Mouse (Mus musculus) erythroid progenitor cell, adult 5-6 weeks (primary cell): ENCODE results near the gene Hps3. TPM values are rescaled to one million over a fixed set of nuclear protein-coding genes. Genes with fewer than 3 reads are reported as not detected.
"Not testable (repeated sequence)": the region's sequence is repeated elsewhere in the genome, so short reads cannot be mapped to it uniquely, and the experiment has no call there.

Source experiments
- ATAC-seq: replicated peaks from 2 replicates; pipeline ENCODE4 v1.8.0; 2016; ENCODE audit warnings: moderate number of reproducible peaks, mild to moderate bottlenecking, moderate TSS enrichment, inconsistent platforms; ENCODE audit not compliant: poor library complexity, low FRiP score, severe bottlenecking
- total RNA-seq, 2 experiments: library from RNA; stranded (forward) in 1 of 2; stranded (reverse) in 1 of 2; fragments of 150-400 nt in 1 of 2; fragments of 186-747, 209-891 nt in 1 of 2; gene quantifications; 2 replicates each; pipeline versions ENCODE4 v1.2.3 to v1.2.4; 2015 to 2017; ENCODE audit warnings: low replicate concordance in 2 of 2

The Hps3 gene
- 15.1 and 20.9 TPM in 2 replicates for total RNA-seq (2015; ENCODE audit: low replicate concordance)
- total RNA-seq (2017; ENCODE audit: low replicate concordance) = 7.7 and 9.1 TPM in 2 replicates

- peak; percentile 98 for ATAC-seq
These were observed at the start of gene Hps3 for GRCm38 (mm10) chr3:20034719-20035404. Hps3 (minus strand) TSS chr3:20035315.

DNA sequence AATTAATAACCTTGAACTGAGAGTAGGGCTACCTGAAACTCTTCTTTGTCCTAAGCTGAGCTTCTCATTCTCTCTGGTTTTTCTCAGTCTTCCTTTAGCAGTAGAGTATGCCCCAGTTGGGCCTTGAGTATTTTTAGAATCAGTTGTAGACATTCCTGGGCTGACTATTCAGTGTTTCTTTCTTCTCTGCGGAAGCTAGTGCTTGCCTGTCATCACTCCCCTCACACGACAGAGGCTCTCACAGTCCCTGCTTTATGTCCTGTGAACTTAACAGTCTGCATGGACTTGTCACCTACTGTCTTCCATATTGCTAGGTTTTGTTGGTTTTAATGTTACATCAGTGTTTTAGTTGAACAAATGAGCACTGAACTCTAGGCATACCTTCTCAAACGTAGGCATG lies 47.0 kb upstream of the Hps3 start:
- ATAC-seq = no peak

DNA sequence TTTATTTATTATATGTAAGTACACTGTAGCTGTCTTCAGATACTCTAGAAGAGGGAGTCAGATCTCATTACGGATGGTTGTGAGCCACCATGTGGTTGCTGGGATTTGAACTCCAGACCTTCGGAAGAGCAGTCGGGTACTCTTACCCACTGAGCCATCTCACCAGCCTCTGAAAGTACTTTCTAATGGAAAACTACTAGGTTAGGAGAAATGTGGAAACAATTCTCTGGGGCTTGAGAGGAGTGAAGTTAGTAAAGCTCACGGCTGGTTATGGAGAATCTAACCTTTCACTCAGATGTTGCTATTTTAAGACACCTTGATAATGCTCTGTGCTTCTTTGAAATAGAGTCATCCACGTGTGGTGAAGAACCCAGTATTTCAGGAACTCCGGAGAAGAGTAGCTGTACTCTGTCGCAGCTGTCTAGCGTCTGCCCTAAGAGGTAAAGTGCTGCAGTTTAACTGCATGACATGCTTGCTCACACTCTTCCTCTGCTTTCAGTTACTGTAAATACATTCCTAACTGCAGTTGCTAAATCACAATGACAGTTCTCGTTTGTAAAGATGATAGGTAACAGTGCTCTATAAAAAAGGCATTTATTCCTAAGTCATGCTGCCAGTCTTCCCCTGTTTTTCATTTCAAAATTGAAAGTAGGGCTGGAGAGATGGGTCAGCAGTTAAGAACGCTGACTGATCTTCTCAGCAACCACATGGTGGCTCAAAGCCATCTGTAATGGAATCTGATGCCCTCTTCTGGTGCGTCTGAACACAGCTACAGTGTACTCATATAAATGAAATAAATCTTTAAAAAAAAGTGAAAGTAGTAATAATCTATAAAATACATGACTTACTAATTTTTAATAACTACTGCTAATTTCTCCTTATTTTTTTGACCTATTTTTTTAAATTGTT lies 41.3 kb upstream of the Hps3 start:
- no peak for ATAC-seq

DNA sequence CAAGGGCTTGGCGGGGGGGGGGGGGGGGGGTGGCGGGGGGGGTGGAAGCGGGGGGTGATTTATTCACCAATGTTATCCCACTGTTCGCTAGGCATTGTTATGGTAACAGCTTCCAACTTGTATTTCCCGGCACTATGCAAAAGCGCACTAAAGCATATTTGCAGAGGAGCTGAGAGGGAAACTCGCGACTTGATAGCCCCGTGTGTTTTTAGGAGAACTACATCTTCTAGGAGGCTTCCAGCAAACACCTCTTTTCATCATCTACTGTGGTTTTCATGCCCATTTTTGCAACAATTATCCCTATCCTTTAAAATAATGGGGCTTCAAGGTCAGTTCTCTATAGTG lies 23.1 kb upstream of the Hps3 start:
- ATAC-seq = no peak

GRCm38 (mm10) chr3:20057306-20058196 lies 22.4 kb upstream of the Hps3 start, which contains the start of gene Hltf:
Hltf (plus strand) TSS chr3:20057811.
- peak; percentile 100 for ATAC-seq

DNA sequence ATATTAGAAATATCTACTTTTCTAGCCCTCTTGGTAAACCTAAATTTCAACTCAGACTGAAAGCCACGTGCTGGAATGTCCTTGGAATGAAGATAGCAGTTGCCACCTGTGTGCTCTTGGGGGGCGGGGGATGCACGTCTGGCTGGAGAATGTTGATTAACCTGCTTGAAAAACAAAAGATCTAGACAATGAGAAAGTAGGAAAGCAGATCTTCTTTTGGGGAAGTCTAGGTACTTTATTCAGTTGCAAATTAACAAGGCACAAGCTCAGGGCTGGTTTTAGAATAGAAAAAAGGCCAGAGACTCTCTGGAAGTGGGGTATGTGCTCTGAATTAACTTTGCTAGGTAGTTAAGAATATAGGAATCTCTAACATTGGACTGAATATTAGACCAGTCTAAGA lies 9.6 kb upstream of the Hps3 start:
- not testable (repeated sequence) for ATAC-seq

GRCm38 (mm10) chr3:20041461-20041860 lies 6.3 kb upstream of the Hps3 start:
- ATAC-seq = not testable (repeated sequence)

DNA sequence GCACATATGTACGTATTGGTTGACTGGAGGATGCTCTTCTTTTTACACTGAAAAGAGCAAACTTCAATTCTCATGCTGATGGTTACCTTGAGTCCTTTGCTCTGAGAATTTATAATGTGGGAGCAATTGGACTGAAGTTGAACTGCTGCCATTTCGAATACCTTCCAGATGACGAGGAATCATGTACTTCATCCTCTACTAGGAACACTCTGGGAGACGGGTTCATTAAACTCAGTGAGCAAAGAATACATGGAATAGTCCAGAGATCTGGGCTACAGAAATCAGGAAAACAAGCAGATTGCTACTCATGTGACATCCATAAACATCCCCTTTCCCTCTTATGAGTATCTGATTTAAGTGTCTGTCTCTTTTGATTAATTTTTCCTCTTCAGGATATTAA lies 954 bp upstream of the Hps3 start:
- ATAC-seq = no peak

GRCm38 (mm10) chr3:20033761-20034718 lies 1.1 kb downstream of the Hps3 start:
- no peak for ATAC-seq

DNA sequence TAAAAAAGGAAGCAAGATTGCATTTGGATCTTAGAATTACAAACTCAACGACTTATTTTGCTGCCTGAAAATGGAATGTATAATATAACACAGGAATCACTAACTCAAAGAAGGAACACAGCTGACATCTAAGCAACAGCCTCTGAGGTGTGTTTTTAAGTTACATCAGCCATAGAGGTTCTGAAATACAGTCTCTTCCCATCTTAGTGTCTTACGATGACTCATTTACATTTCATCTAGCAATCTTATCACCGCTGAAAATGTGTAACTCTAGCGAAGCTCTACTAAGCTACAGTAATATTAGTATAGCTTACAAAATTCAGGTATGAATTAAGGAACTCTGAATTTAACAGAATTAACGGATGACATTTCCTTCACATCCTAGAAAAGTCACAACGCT lies 4.3 kb downstream of the Hps3 start:
- no peak for ATAC-seq

- no peak for ATAC-seq
These were observed 6.5 kb downstream of the Hps3 start for GRCm38 (mm10) chr3:20028640-20029039.

DNA sequence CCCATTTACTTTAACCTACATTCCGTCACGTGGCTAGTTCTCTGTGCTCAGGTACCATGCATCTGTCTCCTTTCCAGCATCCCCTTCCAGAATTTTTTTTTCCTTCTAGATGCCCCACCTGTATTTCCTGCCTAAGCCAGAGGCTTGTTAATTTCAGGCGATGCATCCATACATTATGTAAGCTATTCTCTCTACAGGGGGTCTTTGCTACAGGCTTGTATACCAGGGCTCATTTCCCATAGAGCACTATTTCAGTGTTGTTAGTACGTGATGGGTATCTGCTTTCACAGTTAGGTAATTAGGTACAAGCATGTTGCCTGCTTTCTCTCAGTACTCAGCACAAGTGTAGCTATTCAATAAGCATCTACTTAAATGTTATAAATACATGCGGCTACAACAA lies 7.3 kb downstream of the Hps3 start:
- ATAC-seq = no peak

DNA sequence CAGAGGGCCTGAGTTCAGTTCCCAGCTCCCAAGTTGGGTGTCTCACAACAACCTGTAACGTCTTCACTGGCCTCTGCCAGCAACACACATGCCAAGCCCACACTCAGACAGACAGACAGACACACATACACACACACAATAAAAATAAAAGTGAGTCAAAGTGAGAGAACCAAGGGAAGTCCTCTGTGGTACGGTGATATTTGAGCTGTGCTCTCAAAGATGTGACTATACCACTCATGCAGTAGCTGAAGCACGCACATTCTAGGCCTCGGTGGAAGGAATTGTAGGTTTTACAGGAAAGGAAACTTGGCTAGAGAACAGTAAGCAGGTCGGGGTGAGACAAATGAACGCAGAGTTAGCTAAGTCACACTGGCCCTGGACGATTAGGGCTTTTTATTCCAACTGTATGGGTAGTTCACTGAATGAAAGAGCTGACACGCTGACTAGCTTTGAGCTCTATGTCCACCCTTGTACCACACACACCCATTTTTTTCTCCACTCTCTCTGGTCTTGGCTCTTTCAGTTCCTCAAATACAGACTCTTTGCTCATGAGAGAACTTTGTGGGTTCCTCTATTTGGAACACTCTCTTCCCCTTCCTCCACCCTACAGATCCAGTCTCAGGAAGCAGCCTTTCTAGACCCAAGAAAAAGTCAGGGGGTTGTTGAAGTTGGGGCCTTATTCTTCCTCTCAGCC lies 8.0 kb downstream of the Hps3 start:
- no peak for ATAC-seq

DNA sequence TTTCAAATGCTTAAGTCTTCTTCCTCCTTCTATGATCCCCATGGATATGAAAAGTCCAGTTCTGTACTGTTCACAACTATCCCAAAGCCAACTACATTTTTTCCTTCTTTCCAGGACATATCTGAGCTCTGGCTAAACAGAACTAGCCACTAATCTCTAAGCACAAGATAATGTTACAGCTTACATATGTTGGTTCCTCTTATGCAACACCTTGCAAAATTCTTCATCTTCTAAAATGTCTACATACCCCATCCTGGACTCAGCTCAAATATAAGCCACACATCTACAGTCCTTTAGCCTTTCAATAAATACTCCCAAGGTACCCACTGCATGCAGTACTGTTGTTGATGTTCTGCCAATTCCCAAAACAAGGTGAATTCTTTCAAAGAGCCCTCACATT lies 8.6 kb downstream of the Hps3 start:
- no peak for ATAC-seq

DNA sequence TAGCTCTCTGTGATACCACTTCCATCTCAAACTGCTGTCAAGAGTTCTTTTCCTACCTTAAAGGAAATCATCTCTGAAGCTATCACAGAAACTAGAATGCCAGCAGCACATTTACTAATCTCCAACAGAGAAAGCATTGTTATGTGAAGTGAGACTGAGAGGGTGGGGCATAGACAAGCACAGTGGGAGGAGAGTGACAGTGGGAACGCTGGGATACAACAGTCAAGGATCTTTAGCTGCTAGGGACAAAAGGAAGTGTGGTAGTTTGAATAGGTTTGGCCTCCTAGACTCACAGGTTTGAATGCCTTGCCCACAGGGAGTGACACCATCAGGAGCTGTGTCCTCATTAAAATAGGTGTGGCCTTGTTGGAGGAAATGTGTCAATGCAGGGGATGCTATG lies 11.3 kb downstream of the Hps3 start:
- no peak for ATAC-seq

GRCm38 (mm10) chr3:20018076-20018475 lies 17.0 kb downstream of the Hps3 start:
- ATAC-seq = no peak

DNA sequence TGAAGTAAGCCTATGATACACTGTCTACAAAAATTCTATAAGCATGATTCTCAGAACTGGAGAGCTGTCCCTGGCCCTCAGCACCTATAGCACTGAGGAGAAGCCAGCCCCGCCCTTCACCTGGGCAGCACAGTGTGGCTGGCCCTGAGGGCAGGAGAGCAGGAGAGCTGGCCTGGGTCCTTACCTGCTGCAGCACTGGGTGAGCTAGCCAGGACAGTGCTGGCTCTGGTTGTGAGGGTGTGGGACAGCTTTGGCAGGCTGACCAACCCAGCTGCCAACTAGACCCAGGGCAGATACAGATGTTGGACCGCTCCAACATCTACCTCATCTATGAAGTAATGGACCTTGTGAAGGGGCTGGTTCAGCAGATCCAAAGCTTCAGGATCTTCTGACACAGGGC lies 20.7 kb downstream of the Hps3 start:
- peak; percentile 39; the same call in 1 of the 2 replicates for ATAC-seq

GRCm38 (mm10) chr3:20010905-20011304 lies 24.2 kb downstream of the Hps3 start:
- ATAC-seq = not testable (repeated sequence)
